Mouse (Mus musculus) gastrocnemius, postnatal 25 days (tissue): ENCODE measurements around the gene Spns3. TPM values are rescaled to one million over a fixed set of nuclear protein-coding genes. Genes with fewer than 3 reads are reported as not detected.

Experiments used
- DNase-seq: peaks from one replicate; pipeline ENCODE4 v3.0.0; 2022
- long read RNA-seq, 2 experiments: library from polyadenylated mRNA; stranded (forward); transcript quantifications; one replicate each; pipeline ENCODE4 v2.0.0; 2021
- total RNA-seq, 2 experiments: library from RNA; stranded (reverse); gene quantifications; 1 replicate in 1 of 2; 2 replicates in 1 of 2; pipeline ENCODE4 v1.2.3; 2021

Spns3 gene
- under 1 TPM; 0.11 to 0.26 TPM for total RNA-seq
- long read RNA-seq, experiment 1, result 0 reads
- long read RNA-seq, experiment 2, partial matches to known transcripts, result 0 of 1 reads
- long read RNA-seq, experiment 2, other reads (novel, unspliced or antisense), result 1 of 1 reads

- no peak for DNase-seq
Observed at GRCm38 (mm10) chr11:72550134-72550988, at the start of gene Spns3. Spns3 (minus strand) TSS chr11:72550506.

- no peak for DNase-seq
Observed at GRCm38 (mm10) chr11:72597780-72598179, 47.5 kb upstream of the Spns3 start.

DNA sequence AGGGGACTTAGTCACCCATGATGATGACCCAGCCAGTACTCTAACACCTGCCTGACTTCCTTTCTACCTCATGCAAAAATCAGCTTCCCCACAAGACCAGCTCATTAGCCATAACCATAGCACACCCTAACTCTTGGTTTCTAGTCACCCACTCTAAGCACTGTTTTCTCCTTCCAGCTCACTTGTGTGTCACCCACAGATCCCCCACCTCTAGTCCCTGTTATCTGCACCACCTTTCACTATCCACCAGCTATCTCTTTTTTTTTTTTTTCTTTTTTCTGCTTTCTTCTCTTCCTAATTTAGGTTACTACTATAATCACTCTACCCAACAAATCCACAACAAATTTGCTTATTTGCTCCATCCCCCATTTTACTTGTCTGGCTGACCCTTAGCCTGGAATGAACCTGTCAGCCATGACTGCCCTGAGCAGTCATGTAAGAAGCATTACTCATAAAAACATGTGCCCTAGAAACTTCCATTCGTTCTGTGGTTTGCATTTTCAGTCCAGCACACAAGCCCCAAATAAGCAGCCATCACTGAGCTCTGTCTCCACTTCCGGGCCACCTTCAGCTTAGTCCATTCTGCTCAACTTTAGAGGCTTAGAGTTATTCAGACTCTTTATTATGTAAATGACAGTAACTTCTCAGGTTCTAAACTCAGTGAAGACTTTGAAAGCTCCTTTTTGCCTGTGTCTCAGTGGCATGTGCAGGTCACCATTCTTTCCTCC, 44.9 kb upstream of the Spns3 start:
- DNase-seq, result no peak

DNA sequence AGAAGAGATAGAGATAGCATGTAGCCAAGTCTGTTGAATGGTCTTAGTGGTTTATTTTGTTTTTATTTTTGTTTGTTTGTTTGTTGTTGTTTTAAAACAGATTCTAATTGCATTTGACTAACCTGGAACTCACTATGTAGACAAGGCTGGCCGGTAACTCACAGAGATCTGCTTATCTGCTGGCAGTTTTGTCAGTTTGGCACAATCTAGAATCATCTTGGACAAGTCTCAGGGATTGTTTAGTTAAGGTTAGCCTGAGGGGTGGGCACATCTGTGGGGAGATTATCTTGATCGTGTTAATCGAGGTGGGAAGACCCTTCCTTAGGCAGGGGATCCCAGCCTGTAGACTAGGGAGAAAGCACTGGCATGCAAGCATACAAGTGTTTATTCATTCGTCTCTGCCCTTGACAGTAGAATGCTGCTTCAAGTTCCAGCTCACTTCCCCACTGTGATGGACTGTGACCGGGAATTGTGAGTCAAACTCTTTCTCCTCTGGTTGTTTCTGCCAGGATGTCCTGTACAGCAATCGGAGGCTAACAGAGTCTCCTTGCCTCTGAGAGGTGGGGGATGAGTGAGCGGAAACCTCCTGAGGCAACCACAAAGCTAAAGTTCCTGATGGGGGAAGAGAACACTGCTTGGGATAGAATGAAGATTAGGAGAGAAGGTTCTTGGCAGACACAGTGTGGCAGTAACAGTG, 37.4 kb upstream of the Spns3 start:
- no peak for DNase-seq

DNA sequence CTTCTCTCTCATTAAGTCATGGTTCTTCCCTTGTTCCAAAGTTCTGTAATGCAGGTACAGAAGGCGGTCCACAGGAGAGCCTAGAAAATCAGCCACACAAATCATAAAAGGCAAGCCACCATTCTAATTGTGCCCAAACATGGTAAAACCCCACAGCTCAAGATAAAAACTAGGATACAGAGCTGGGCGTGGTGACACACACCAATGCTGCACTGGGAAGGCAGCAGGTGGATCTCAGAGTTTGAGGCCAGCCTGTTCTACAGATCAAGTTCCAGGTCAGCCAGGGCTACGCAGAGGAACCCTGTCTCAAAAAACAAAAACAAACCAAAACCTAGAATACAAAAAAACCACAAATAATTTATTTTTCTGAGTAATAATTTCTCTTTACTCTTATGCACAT, 36.3 kb upstream of the Spns3 start:
- no peak for DNase-seq

DNA sequence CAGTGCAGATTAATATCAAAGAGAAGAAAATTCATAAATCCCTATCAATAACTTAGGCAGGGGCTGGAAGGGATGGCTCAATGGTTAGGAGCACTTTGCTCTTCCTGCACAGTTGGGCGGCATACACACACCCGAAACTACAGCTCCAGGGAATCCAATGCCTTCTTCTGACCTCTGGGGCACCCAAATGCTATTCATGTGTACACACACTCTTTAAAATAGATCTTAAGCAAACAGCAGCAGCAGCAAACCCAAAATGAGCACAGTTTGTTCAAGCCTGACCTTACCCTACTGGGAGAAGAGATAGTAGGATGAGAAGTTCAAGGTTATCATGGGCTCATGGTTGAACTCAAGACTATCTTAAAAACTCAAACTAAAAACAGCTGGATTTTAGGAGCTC, 32.8 kb upstream of the Spns3 start:
- DNase-seq, result peak; percentile 38

DNA sequence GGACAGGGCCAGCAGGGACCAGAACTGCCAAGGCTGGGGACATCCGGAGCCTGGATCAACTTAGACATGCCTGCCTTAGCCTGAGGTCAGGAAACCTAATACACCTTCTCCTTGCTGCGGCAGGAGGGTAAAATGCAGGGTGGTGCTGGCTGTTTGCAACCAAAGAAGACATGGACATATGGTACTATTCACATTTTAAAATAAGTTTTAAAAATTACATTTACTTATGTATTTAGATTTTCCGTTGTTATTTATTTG, 32.1 kb upstream of the Spns3 start:
- DNase-seq, result no peak

DNA sequence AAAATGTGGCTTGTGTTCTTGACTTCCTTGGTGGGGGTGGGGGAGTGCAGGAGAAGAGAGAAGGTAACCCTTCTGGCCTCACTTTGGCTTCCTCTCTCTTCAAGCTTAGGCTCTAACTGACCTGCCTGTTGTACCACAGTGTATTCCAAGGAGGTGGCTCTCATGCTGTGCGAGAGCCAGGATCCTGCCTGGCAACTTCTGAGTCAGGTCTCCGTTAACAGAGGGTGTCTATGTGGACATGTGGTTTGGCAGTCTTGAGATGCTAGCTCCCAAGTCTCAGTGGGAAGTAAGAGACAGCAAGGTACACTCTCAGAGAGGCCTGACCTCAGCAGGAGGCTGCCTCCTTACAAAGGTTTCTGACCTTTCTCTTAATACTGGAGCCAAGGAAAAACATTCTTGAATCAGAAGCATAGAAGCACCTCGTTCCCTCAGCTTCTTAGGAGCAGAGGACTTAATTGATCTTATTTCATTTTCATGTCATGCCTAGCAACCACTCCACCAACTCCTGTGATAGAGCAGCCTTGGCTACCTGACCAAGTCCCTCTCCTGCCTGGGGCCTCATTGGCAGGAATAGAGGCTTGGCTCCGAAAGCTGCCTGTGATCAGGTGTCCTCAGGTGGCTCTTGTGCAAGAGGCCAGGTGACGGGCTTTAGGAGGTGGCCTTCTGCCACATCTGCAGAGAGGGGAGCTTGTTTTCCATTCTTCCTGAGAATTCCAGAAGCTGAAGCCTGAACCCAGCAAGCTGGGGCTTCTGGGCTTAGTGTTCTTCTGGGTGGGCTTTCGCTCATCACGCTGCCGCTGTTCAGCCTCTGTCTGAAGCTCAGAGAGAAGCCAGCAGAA, 31.5 kb upstream of the Spns3 start:
- peak; percentile 74 for DNase-seq

DNA sequence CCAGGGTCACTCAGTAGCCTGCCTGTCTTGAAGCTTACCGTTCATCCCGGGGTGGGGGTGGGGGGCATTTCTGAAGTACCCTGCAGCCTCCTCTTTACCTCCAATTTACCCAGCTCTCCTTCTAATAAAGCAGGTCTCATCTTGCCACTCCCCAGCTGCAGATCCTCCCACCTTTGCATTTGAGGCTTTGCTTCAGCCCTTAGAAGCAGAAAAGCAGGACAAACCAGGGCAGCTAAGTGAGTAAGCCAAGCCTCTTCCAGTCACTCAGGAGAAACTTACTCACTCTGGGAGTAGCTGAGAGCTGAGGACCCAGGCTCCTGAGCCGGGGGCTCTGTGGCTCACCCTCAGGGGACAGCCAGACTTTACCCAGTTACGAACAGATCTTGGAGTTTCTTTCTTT, 28.2 kb upstream of the Spns3 start:
- no peak for DNase-seq

DNA sequence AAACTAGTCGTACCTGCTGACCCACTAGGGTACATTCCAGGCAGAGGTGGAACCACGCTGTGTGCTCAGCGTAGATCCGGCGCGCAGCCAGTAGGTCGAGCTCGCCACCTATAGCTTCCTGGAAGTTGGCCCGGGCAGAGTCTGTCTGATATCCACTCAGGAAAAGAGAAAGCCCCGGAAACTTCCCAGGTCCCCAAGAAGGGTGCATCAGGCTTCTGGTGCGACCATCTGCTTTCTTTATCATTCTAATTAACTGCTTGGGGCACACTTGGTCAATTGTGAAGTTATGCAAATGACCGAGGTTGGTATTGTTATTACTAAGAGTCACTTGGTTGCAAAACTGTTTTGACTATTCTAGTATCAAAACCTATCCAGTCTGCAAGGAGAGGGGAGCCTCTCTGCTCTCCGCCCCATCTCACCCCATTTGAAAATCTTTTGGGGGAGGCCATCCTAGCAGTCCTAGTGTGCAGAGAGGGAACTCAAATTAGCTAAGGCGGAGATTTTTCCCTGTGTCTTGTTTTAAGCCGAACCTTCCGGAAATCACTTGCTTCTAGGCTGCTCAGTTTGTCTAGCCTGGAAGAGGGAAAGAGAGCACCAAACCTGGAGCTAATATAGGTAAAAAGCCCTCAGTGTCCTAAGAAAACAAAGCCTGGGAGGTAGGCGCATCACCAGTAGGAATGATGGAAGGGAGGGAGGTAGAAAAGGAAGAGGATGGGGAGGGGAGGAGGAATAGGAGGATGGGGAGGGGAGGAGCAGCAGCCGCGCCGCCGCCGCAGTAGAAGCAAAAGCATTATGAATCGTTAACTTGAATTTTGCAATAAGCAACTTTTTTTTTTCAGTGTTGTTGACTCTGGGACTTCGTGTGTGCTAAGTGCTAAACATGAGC, 26.4 kb upstream of the Spns3 start:
- no peak for DNase-seq

DNA sequence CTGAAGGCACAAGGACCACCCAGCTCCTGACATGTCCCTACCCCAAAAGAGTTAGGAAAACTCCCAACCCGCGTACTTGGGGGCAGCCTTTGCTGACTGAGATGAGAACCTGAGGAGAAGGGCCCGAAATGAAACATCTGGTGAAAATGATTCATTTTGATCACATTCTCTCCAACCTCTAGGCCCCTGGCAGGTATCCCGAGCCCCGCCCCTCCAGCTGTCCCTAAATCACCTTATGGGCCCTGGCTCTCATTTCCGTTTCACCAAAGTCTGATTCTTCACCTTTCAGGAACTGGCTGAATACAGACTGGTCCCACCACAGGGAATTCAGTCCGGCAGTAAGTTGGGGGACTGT, 25.8 kb upstream of the Spns3 start:
- DNase-seq, result no peak

DNA sequence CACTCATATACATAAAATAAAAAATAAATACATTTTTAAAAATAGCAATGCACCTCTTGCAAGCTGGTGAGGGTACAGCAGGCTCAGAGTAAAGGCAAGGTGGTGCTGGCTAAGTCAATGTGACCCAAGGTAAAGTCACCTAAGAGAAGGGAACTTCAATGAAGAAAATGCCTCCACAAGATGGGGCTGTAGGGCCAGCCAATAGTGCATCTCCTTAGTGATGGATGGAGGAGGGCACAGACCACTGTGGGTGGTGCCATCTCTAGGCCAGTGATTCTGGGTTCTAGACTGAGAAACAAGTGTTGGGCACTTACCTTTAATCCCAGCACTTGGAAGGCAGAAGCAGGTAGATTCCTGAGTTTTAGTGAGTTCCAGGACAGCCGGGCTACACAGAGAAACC, 23.5 kb upstream of the Spns3 start:
- DNase-seq, result no peak

DNA sequence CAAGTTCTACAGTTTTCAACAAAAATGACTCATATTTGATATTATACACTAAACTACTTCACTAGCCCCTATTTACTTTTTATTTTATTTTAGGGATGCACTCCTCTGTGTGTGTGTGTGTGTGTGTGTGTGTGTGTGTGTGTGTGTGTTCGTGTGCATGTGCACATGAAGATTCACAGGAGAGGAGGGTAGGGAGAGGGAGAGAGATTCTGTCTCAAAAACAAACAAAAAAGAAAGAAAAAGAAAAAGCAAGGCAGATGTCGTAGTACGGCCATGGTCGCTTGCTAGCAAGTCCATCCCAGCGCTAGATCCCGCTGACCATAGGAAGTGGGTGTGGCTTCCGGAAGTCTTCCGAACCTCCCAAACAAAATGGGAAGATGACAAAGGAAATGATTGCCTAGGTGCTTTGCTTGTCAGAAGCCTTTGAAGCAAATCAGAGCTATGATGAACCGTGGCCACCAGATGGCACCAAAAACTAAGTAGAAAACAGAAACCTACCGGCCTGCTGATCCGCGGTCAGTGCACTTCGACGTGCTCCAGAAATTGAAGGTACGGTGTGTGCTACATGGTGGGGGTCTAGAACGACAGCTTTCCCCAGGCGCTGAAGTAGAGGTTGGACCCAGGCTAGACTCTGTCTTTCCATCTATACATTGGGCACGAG, 20.1 kb upstream of the Spns3 start:
- peak; percentile 55 for DNase-seq

DNA sequence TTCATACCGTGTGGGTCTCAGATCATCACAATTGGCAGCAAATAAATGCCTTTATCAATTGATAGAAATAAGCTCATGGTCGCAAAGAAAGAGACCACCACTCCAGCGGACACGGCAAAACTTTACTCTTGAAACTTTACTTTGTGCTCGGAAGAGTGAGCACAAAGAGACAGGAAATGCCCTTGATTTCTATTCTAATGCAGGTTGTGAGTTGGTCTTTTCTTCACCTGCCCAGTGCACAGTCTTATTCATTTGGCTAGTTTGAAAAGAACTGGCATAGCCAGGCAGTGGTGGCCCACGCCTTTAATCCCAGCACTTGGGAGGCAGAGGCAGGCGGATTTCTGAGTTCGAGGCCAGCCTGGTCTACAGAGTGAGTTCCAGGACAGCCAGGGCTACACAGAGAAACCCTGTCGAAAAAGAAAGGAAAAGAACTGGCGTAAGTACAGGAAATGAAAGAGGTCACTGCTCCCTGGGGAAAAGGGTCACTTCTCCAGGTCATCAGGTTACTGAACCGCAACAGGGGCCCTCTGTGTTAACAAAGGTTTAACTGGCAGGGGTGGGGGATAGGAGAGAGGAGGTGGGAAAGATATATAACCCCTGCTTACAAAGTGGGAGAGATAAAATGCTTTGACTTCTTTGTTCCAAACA, 19.5 kb upstream of the Spns3 start:
- DNase-seq, result no peak

- DNase-seq, result no peak
Observed at GRCm38 (mm10) chr11:72569051-72569450, 18.7 kb upstream of the Spns3 start.

- no peak for DNase-seq
Observed at GRCm38 (mm10) chr11:72566816-72567338, 16.6 kb upstream of the Spns3 start.

GRCm38 (mm10) chr11:72566304-72566703, 16.0 kb upstream of the Spns3 start:
- no peak for DNase-seq

DNA sequence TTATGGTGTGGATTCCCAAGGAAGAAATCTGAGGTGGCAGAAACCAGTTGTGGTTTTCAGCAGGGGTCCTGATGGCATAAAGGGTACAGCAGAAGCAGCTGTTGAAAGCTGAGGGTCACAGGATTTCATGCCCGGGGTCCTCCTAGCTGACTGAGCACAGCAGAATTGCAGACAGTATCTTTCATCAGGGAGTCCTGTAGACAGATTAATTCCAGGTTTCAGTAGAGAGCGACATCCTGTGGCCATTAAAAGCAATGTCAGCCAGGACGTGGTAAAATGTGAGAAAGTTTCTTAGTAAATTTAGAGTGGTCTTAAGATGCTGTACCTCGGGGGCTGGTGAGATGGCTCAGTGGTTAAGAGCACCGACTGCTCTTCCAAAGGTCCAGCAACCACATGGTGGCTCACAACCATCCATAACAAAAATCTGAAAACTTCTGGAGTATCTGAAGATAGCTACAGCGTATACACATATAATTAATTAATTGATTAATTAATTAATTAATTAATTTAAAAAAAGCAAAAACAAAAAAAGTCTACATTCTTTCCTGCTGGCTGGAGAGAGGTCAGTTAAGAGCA, 14.0 kb upstream of the Spns3 start:
- no peak for DNase-seq

DNA sequence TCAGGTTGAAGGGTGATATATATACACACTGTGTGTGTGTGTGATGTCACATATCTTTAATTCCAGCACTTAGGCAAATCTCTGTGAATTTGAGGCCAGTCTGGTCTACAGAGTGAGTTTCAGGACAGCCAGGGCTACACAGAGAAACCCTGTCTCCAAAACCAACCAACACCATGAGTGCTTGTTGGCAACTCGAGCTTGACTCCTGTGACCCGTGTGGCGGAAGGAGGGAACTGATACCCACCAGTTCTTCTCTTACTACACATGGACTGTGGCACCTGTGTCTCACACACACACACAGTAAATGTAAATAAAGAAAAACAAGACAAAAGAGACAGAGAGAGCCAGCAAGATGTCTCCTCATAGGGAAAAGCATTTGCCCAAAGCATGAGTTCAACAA, 10.4 kb upstream of the Spns3 start:
- DNase-seq, result no peak
